Mouse (Mus musculus) intestine, postnatal 0 days (tissue): ENCODE measurements around the gene 4931428F04Rik. TPM values are rescaled to one million over a fixed set of nuclear protein-coding genes. Genes with fewer than 3 reads are reported as not detected.

ENCODE experiments used
- ATAC-seq: fragments of 200-750 bp; cut with Nextera tagmentation; 2 replicates; pipeline ENCODE4 v1.8.0; 2017; ENCODE audit warnings: mild to moderate bottlenecking, moderate TSS enrichment, moderate library complexity
- H3K27ac ChIP-seq: fragments of 300-500 bp; sonication (generic); 2 replicates; pipeline ENCODE4 v1.5.1; 2014; ENCODE audit warnings: mild to moderate bottlenecking, low read depth, low read length, moderate library complexity
- H3K27me3 ChIP-seq: fragments of 300-500 bp; sonication (generic); replicated peaks from 2 replicates; pipeline ENCODE4 v1.6.1; 2014; ENCODE audit warnings: low read length, mixed read lengths; ENCODE audit not compliant: control insufficient read depth, insufficient read depth
- H3K36me3 ChIP-seq: fragments of 300-500 bp; sonication (generic); 2 replicates; pipeline ENCODE4 v1.6.1; 2014; ENCODE audit warnings: mild to moderate bottlenecking, moderate library complexity; ENCODE audit not compliant: control insufficient read depth, insufficient read depth
- H3K4me1 ChIP-seq: fragments of 300-500 bp; sonication (generic); replicated peaks from 2 replicates; pipeline ENCODE4 v1.6.1; 2014; ENCODE audit warnings: antibody characterized with exemption, low read length, mixed read lengths; ENCODE audit not compliant: control insufficient read depth, insufficient read depth
- H3K4me2 ChIP-seq: fragments of 300-500 bp; sonication (generic); replicated peaks from 2 replicates; pipeline ENCODE4 v1.6.1; 2014; ENCODE audit warnings: low read depth, mild to moderate bottlenecking, moderate library complexity
- H3K4me3 ChIP-seq: fragments of 300-500 bp; sonication (generic); 2 replicates; pipeline ENCODE4 v1.5.1; 2014; ENCODE audit warnings: low read depth, low read length
- H3K9ac ChIP-seq: fragments of 300-500 bp; sonication (generic); 2 replicates; pipeline ENCODE4 v1.6.1; 2014; ENCODE audit warnings: mild to moderate bottlenecking, low read depth, low read length
- H3K9me3 ChIP-seq: fragments of 300-500 bp; sonication (generic); 2 replicates; pipeline ENCODE4 v1.6.1; 2016; ENCODE audit warnings: mixed run types; ENCODE audit not compliant: control insufficient read depth
- CTCF ChIP-seq: sonication (generic); IDR thresholded peaks from 2 replicates; pipeline ENCODE4 v1.5.1; 2016; ENCODE audit warnings: low read depth, mild to moderate bottlenecking, control low read depth, antibody characterized with exemption, moderate library complexity
- WGBS: fragments of 180-500 bp; shearing (Covaris S2); extraction: QIAGEN DNeasy Blood & Tissue Kit; methylation state at CpG from one replicate; pipeline ENCODE4 v1.1.7; 2014; 5-methylcytosine and 5-hydroxymethylcytosine counted together
- polyA plus RNA-seq: library from polyadenylated mRNA; unstranded; fragments of >200 nt; fragmentation: Nextera tagmentation; extraction: Ambion mirVana; gene quantifications from 2 replicates; pipeline ENCODE4 v1.2.1, GENCODE M21; 2015

The 4931428F04Rik gene
- polyA plus RNA-seq, 1 experiment from 2014 or later: 1.5 TPM

DNA sequence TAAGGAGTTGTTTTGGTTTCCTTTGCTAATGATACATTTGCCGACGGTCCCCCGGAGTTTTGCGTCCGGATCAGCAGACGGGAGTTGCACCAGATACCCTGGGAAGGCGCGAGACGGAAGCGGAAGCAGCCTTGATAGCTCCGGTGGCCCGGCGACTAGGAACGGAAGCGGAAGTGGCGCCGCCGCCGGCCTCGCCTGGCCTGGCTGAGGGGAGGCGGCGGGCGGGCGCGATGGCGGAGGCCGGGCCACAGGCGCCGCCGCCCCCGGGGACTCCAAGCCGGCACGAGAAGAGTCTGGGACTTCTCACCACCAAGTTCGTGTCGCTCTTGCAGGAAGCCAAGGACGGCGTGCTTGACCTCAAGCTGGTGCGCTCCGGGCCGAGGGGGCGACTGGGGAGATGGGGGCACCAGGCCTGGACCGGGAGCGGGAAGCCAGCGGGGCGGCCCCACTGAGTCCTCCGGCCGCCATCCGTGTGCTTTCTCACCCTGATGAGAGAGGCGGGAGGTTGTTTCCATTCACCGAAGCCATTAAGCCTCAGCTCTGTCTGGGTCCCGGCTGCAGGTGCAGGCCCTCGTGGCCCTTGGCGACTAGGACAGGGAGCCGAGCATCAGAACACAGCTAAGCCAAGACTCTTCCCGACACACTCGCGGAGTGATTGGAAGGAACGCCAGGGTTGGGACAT, 8.0 kb upstream of the 4931428F04Rik start, which contains the start of gene E2f4:
Gene E2f4, plus strand, starts transcription at position 153 of the 682 bp plus-strand sequence.
- no peak for TF ChIP-seq CTCF
- ATAC-seq: peak; percentile 89
- H3K4me3 ChIP-seq: peak within 1 kb of the TSS; percentile 95
- WGBS: under 1% methylated on average over 56 of the region's 58 CpGs
- H3K9me3 ChIP-seq: no peaks in the 10 kb centered on the region
- peak within 1 kb of the TSS; percentile 85 for H3K4me2 ChIP-seq
- H3K27me3 ChIP-seq: no peaks in the 10 kb centered on the region
- H3K4me1 ChIP-seq: peaks cover 2% of the 10 kb centered on the region; the same call in 1 of the 2 replicates
- H3K36me3 ChIP-seq: peaks cover 24% of the 10 kb centered on the region
- H3K27ac ChIP-seq: peak within 1 kb of the TSS; percentile 62
- H3K9ac ChIP-seq: peak within 1 kb of the TSS; percentile 84

DNA sequence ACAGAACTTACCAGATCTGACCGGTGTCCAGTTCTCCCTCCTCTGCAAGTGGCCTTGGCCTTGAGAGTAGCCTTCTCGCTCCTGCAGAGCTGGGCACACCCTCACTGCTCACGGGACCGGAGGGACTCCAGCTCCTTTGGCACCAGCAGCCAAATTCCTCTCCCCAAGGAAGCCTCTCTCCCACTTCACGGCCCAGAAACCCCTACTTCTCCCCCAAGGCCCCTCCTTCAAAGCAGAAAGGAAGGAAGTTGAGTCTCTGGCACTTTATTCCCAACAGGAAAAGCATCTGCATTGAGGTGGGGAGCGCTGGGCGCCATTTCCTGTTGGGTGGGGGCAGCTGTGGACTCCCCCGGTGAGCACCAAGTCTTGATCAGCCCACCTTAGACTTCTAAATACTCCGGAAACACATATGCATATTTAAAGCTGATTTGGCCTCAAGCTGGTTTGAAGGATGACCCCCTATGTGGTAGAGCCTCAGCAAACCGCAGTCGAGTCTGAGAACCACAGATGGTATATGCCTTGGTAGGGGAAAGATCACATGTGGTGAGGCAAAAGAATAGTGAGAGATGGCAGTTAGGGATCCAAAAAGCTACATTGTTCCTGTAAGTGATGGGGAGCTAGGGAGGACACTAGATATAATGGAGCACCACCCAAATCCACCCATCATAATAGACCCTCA, 6.4 kb upstream of the 4931428F04Rik start, which contains the start of gene Exoc3l:
Gene Exoc3l, minus strand, starts transcription at position 207 of the 679 bp plus-strand sequence.
- Histone ChIP-seq H3K27ac (no peak within 1 kb of the TSS), H3K9ac (no peak within 1 kb of the TSS)

DNA sequence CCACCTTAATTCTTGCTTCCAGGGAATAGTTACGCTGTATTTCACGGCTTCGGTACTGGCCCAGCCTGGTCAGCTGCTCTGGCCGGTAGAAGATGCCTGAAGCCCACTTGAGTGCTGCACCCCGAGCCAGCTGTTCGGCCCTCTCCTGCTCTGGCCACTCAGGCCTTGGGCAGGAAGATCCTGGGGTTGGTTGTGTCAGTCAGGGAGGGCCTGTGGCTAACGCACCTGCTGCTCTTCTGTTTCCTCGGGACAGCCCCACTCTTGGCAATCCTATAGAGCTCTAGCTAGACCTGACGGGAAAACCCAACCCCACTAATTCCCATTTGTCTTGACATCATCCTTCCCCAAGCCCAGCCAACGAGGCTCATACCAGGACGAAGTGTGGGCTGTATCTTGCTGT, 5.6 kb upstream of the 4931428F04Rik start:
- Histone ChIP-seq H3K9ac (no peak overlapping the region), H3K4me1 (peaks cover 7% of the 10 kb centered on the region), H3K36me3 (peaks cover 5% of the 10 kb centered on the region; the same call in 1 of the 2 replicates), H3K4me2 (peak overlapping the region; percentile 33; the same call in 1 of the 2 replicates), H3K27ac (no peak overlapping the region), H3K4me3 (no peak overlapping the region), H3K27me3 (peaks cover 6% of the 10 kb centered on the region), H3K9me3 (no peaks in the 10 kb centered on the region)
- ATAC-seq: no peak
- TF ChIP-seq CTCF: no peak
- WGBS: 66% methylated on average over 11 of the region's 11 CpGs

More for the DNA sequence above, 6.4 kb upstream of the 4931428F04Rik start, which contains the start of gene Exoc3l:
- ATAC-seq: no peak
- 64% methylated on average over 11 of the region's 11 CpGs for WGBS
- Histone ChIP-seq H3K27me3 (no peaks in the 10 kb centered on the region), H3K4me2 (peak within 1 kb of the TSS; percentile 85), H3K4me1 (peaks cover 2% of the 10 kb centered on the region; the same call in 1 of the 2 replicates), H3K9me3 (no peaks in the 10 kb centered on the region), H3K36me3 (peaks cover 12% of the 10 kb centered on the region), H3K4me3 (peak within 1 kb of the TSS; percentile 95)
- TF ChIP-seq CTCF: no peak

DNA sequence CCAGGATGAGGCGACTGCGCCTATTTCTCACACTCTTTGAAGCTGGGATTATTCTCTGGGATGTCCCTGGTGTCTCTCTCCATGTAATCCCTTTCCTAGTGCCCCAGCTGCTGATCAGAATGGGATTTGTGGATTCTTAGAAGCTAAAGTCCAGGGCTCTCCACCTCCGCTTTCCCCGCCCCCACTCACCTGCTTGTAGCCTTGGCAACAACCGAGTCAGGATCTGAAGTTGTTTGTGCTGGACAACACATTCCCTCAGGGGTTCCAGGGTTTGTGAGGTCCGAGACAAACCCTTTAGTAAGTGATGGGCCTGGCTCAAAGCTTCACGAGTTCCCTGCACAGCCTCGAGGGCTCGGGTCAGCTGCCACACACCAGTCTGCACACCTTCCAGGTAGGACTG, 5.1 kb upstream of the 4931428F04Rik start:
- ATAC-seq: no peak
- Histone ChIP-seq H3K27ac (no peak overlapping the region), H3K4me3 (no peak overlapping the region), H3K4me2 (peak overlapping the region; percentile 33; the same call in 1 of the 2 replicates), H3K9ac (no peak overlapping the region), H3K27me3 (peaks cover 11% of the 10 kb centered on the region), H3K9me3 (no peaks in the 10 kb centered on the region), H3K36me3 (no peaks in the 10 kb centered on the region), H3K4me1 (peaks cover 12% of the 10 kb centered on the region)
- whole genome bisulfite sequencing: 67% methylated on average over 9 of the region's 9 CpGs
- no peak for TF ChIP-seq CTCF

DNA sequence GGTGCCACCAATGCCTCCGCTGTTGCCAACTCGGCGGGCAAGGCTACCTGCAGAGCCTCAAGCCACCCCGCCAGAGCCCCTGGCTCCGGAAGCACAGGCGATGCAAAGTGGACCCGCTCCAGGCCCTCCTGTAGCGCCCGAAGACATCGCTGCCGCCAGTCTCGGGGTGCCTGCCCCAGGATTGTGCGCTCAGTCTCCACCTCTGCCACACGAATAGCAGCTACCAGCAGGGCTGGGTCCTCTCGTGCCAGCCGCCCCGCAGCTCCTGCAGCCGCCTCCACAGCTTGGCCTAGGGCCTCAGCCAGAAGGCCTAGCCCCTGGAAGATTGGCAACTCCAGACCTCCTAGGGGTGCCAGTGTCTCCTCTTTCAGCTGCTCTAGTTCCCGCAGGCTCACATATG, 3.7 kb upstream of the 4931428F04Rik start:
- H3K9ac ChIP-seq: no peak overlapping the region
- no peak for TF ChIP-seq CTCF
- peaks cover 13% of the 10 kb centered on the region for H3K4me1 ChIP-seq
- ATAC-seq: no peak
- H3K9me3 ChIP-seq: no peaks in the 10 kb centered on the region
- H3K27ac ChIP-seq: no peak overlapping the region
- no peak overlapping the region for H3K4me2 ChIP-seq
- WGBS: 76% methylated on average over 19 of the region's 19 CpGs
- no peak overlapping the region for H3K4me3 ChIP-seq
- peaks cover 12% of the 10 kb centered on the region for H3K27me3 ChIP-seq
- no peaks in the 10 kb centered on the region for H3K36me3 ChIP-seq

DNA sequence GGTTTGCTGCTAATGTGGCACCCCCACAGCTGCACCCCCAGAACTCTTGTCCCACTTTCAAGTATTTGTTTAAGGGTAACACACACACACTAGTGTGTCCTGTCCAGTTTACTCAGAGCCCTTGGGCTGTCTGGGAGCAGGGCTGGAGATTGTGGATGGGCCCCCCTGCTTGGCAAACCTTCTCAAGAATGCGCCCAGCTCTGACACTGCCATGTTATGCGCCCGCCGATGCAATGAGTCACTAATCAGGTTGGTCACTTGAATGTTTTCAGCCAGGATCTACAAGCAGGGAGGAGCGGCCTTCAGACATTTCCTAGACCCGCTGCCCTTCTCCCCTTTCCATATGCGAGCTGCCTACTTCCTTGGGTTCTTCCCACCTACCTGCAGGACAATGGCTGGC, 2.8 kb upstream of the 4931428F04Rik start:
- no peak for TF ChIP-seq CTCF
- Histone ChIP-seq H3K4me2 (no peak overlapping the region), H3K9me3 (no peaks in the 10 kb centered on the region), H3K4me3 (no peak overlapping the region), H3K27me3 (peaks cover 12% of the 10 kb centered on the region), H3K27ac (no peak overlapping the region), H3K4me1 (peaks cover 13% of the 10 kb centered on the region), H3K9ac (no peak overlapping the region), H3K36me3 (no peaks in the 10 kb centered on the region)
- no peak for ATAC-seq
- 78% methylated on average over 7 of the region's 7 CpGs for WGBS
